Mouse (Mus musculus): ENCODE data around the gene Arhgap27.

DNA sequence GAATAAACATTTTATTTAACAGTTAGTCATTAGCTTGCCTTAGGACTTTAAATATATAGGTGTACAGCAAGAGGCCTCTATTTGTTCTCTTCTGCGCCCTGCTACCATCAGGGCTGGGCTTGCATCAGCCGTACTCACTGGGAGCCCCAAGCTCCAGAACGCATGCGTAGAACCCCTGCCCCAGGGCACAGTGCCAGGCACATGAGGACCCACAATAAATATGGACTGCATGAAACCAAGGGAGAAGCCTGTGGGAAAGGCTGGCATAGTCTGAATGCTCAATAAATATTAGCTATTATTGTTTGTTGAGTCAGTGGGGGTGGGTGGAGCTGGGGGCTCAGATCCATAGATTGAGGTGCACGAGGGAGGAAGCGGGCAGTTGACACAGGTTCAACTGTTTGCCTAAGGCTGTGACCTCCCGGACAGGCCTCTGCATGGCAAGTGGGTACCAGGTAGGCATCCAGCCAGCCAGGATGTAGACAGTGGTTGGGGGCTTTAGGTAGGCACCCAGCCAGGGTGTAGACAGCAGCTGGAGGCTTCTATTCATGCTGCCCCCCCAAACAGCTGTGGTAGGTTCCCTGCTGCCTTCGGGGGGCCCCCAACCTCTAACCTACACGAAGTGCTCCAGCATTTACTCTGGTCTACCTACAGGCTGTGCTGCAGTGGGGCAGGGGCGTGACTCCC is 31.8 kb downstream of the Arhgap27 start:
- TF ChIP-seq GATA1 (IDR thresholded peaks at IDR 0.05; ENCODE audit: low read length) (no peak), TAL1 (IDR thresholded peaks at IDR 0.05; ENCODE audit: low read length) (no peak)

All from erythroblast, embryonic 14.5 days (primary cell).